Mouse (Mus musculus) T-helper 17 cell (primary cell): ENCODE results near the gene Morf4l2.
"Not testable (repeated sequence)": the region's sequence is repeated elsewhere in the genome, so short reads cannot be mapped to it uniquely, and the experiment has no call there.

Source experiments
- in situ Hi-C, 2 experiments: fragments of 300-600 bp; cut with MboI, MseI; formaldehyde crosslinking; loops; 1 replicate in 1 of 2; 2 replicates in 1 of 2; pipeline ENCODE4 v1.15.1; 2025; ENCODE audit warnings: high pct_unique_total_duplicates in 2 of 2

Morf4l2 gene

GRCm38 (mm10) chrX:136707446-136708167, 35.9 kb downstream of the Morf4l2 start, which contains the start of gene Tceal1:
Gene Tceal1, plus strand, starts transcription at chrX:136707982.
- in situ Hi-C loops = no loop called here

GRCm38 (mm10) chrX:136693196-136693595, 50.3 kb downstream of the Morf4l2 start:
- in situ Hi-C loops = no loop called here

DNA sequence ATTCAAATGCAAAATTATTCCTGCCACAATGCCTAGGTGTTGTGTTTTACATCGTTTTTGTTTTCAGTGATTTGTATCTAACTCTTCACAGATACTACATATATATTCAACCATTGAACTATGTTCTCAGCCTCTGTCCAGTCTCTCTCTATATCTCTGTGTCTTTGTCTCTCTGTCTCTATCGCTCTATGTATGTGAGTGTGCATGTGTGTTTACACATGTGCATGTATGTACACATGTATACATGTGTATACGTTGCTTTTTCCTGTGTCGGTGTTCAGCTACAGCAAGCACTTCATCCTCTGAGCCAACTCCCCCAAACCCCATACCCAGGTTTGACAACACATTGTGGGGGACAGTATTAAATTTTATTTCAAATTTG, 51.2 kb downstream of the Morf4l2 start:
- in situ Hi-C loops = no loop called here

- in situ Hi-C loops = not testable (repeated sequence)
These were observed 51.7 kb downstream of the Morf4l2 start for GRCm38 (mm10) chrX:136691606-136692293.
